Mouse (Mus musculus) ES-E14 (cell line): Measurements from ENCODE around the gene Upk3b. TPM values are rescaled to one million over a fixed set of nuclear protein-coding genes. Genes with fewer than 3 reads are reported as not detected.
"Not testable (repeated sequence)": the region's sequence is repeated elsewhere in the genome, so short reads cannot be mapped to it uniquely, and the experiment has no call there.

ENCODE experiments used
- DNase-seq: peaks from one replicate; pipeline ENCODE4 v3.0.0-alpha.2; 2013; ENCODE audit warnings: low read depth, low spot score
- H3K27ac ChIP-seq: 2 replicates; pipeline ENCODE4 v1.5.1; 2012; ENCODE audit warnings: low read depth, mild to moderate bottlenecking, low read length, moderate library complexity, mixed read lengths; ENCODE audit not compliant: poor library complexity, insufficient read depth, severe bottlenecking
- H3K36me3 ChIP-seq: 2 replicates; pipeline ENCODE4 v1.6.1; 2012; ENCODE audit warnings: mild to moderate bottlenecking, low read length, moderate library complexity, mixed read lengths; ENCODE audit not compliant: control insufficient read depth, poor library complexity, insufficient read depth, severe bottlenecking
- H3K4me1 ChIP-seq, 2 experiments: fragments of 150-350 bp in 1 of 2; sonication (generic) in 1 of 2; 2 replicates each; pipeline ENCODE4 v1.6.1; 2012; ENCODE audit warnings: low read length in 2 of 2, mild to moderate bottlenecking in 1 of 2, mixed read lengths in 1 of 2; ENCODE audit not compliant: control insufficient read depth in 2 of 2, insufficient read depth in 2 of 2, poor library complexity in 1 of 2
- H3K4me3 ChIP-seq, 2 experiments: fragments of 150-350 bp in 1 of 2; sonication (generic) in 1 of 2; 2 replicates each; pipeline ENCODE4 v1.5.1; 2012; ENCODE audit warnings: low read length in 2 of 2, low read depth in 1 of 2, mild to moderate bottlenecking in 1 of 2, mixed read lengths in 1 of 2; ENCODE audit not compliant: insufficient read depth in 1 of 2, poor library complexity in 1 of 2, severe bottlenecking in 1 of 2
- H3K9ac ChIP-seq: 2 replicates; pipeline ENCODE4 v1.6.1; 2012; ENCODE audit warnings: low read depth, mild to moderate bottlenecking, low read length, mixed read lengths; ENCODE audit not compliant: poor library complexity, insufficient read depth, severe bottlenecking
- H3K9me3 ChIP-seq: fragments of 150-350 bp; sonication (generic); 2 replicates; pipeline ENCODE4 v1.6.1; 2012; ENCODE audit warnings: low read depth, mild to moderate bottlenecking, low read length; ENCODE audit not compliant: control insufficient read depth, insufficient read depth
- CHD2 ChIP-seq: IDR thresholded peaks from 2 replicates; pipeline ENCODE4 v1.6.1; 2014; ENCODE audit warnings: mild to moderate bottlenecking, low read depth, low read length, inconsistent platforms
- HCFC1 ChIP-seq: IDR thresholded peaks from 2 replicates; pipeline ENCODE4 v1.6.1; 2012; ENCODE audit warnings: low read length, inconsistent platforms, borderline replicate concordance; ENCODE audit not compliant: insufficient read depth
- MAFK ChIP-seq: IDR thresholded peaks from 2 replicates; pipeline ENCODE4 v1.6.1; 2014; ENCODE audit warnings: mild to moderate bottlenecking, low read depth, low read length, inconsistent platforms; ENCODE audit not compliant: insufficient read depth
- ZC3H11A ChIP-seq: IDR thresholded peaks from 2 replicates; pipeline ENCODE4 v1.6.1; 2012; ENCODE audit warnings: low read depth, mild to moderate bottlenecking, inconsistent platforms, low read length, borderline replicate concordance
- ZNF384 ChIP-seq: IDR thresholded peaks from 2 replicates; pipeline ENCODE4 v1.6.1; 2012; ENCODE audit warnings: low read depth, low read length, inconsistent platforms
- in situ Hi-C, 2 experiments: fragments of 600-800 bp; cut with MboI; formaldehyde crosslinking; loops; one replicate each; pipeline ENCODE4 v1.15.1; 2025; ENCODE audit warnings: low sequenced_read_pairs in 2 of 2, inconsistent platforms in 1 of 2; ENCODE audit not compliant: unreplicated experiment in 2 of 2
- total RNA-seq: library from RNA; depleted of rRNA; stranded (reverse); fragments of 300-350 nt; gene quantifications from 2 replicates; pipeline ENCODE4 v1.2.3, GENCODE M21; 2012

The Upk3b gene
- total RNA-seq, 1 experiment, result 1.6 TPM

DNA sequence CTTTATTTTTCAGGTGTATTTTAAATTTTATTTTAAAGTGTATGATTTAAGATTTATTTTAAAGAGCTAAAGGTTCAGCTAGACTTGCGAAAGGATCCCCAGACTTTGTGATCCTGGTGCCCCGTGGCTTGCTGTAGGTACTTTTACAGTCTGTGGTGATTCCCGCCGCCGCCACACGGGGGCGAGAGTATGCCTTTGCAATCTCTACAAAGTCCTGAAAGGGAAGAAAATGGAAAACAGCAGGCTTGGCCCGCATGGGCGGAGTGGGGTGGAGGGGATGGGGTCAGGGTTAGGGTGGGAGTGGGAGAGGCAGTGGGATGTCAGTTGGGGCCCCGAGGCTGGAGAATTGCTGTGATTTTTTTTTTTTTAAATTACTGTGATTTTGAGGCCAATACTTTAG lies 7.7 kb downstream of the Upk3b start:
- H3K27ac ChIP-seq, result no peak overlapping the region
- TF ChIP-seq HCFC1, result no peak
- TF ChIP-seq ZC3H11A, result peak; percentile 65; the same call in 1 of the 2 replicates
- no peak for TF ChIP-seq CHD2
- no peak overlapping the region for H3K4me3 ChIP-seq
- H3K9me3 ChIP-seq, result no peaks in the 10 kb centered on the region
- H3K9ac ChIP-seq, result no peak overlapping the region
- peak; percentile 91 for DNase-seq
- H3K4me1 ChIP-seq, result peaks cover 2 to 11% of the 10 kb centered on the region in 2 experiments; a peak in 3 of 4 replicates
- in situ Hi-C loops, result no loop called here
- no peaks in the 10 kb centered on the region for H3K36me3 ChIP-seq

DNA sequence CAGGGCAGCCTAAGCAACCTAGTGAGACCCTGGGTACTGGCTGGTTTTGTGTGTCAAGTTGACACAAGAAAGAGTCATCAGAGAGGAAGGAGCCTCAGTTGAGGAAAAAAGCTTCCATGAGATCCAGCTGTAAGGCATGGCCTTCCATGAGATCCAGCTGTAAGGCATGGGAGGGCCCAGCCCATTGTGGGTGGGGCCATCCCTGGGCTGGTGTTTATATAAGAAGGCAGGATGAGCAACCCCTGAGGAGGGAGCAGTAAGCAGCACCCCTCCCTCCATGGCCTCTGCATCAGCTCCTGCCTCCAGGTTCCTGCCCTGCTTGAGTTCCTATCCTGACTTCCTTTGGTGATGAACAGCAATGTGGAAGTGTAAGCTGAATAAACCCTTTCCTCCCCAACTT lies 10.2 kb downstream of the Upk3b start:
- H3K4me3 ChIP-seq, H3K9me3 ChIP-seq, DNase-seq, H3K9ac ChIP-seq, in situ Hi-C loops, H3K27ac ChIP-seq, H3K36me3 ChIP-seq: not testable (repeated sequence)
- peaks cover 0 to 17% of the 10 kb centered on the region in 2 experiments; a peak in 2 of 4 replicates for H3K4me1 ChIP-seq

DNA sequence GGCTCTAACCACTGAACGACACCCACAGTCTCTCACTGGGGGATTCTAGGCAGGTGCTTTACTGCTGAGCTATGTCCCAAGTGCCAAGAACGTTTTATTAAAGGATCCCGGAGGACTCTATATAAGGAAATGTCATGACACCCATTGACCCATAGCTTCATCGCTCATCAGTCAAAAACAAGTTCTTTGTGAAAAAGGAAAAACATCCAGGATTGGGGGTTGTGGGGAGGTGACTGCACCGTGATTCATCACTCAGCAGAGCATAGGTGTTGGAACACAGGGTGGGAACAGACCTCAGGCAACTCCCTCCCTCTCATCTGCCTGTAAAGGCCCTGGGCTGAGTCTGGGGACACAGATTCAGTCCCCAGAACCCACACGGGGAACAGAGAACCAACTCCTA lies 11.6 kb downstream of the Upk3b start:
- Histone ChIP-seq H3K4me3 (no peak overlapping the region), H3K36me3 (no peaks in the 10 kb centered on the region), H3K9ac (no peak overlapping the region), H3K27ac (no peak overlapping the region), H3K4me1 (peaks cover 0 to 17% of the 10 kb centered on the region in 2 experiments; a peak in 2 of 4 replicates), H3K9me3 (no peaks in the 10 kb centered on the region)
- no peak for DNase-seq
- in situ Hi-C loops, result no loop called here
- TF ChIP-seq HCFC1 (no peak), CHD2 (no peak), ZC3H11A (no peak), MAFK (no peak), ZNF384 (no peak)

DNA sequence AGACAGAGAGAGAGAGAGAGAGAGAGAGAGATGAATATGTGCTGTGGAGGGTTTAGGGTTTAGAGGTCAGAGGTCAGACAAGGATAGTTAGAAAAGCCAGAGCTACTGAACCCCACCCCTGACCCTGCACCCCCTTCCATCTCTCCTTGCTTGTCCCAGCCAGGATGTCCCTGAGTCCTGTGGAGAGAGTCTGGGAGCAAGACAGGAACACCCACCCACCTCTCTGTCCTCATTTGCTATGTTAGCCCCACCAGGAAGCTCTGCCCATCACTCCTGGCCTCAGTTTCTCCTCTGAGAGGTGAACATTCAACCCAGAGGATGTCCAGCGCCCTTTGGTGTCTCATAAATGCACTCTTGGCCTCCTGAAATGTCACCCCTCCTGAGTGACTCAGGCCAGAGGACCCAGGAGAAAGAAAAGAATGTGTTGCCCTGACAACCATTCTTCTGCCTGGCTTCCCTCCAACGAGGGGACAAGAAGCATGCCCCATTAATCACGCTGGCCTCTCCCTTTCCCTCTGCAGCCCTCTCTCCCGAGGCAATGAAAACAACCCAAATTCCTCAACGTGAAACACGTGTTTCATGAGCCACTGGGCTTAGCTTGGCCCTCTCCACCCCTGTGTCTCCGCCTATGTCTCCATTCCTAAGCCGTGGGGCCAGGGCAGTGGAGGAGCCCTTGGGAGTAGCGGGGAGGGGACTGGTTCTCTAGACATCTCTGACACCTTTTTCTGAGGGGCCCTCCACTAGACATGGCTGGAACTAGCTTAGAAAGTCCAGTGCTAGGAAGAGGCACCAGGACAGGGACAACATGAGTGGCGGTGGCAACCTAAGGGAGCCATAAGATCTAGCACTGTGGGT lies 13.2 kb downstream of the Upk3b start:
- TF ChIP-seq ZNF384 (no peak), MAFK (no peak), HCFC1 (no peak), ZC3H11A (no peak), CHD2 (no peak)
- Histone ChIP-seq H3K27ac (no peak overlapping the region), H3K9me3 (no peaks in the 10 kb centered on the region), H3K4me3 (no peak overlapping the region), H3K4me1 (peaks cover 0 to 13% of the 10 kb centered on the region in 2 experiments; a peak in 2 of 4 replicates), H3K9ac (peak overlapping the region; percentile 31; the same call in 1 of the 2 replicates), H3K36me3 (no peaks in the 10 kb centered on the region)
- no peak for DNase-seq
- in situ Hi-C loops, result no loop called here
